Mouse (Mus musculus) CD4-positive helper T cell, adult 2 months (primary cell): ENCODE data around the gene 1110004F10Rik.
"Not testable (repeated sequence)": the region's sequence is repeated elsewhere in the genome, so short reads cannot be mapped to it uniquely, and the experiment has no call there.

Experiments
- DNase-seq: peaks from one replicate; pipeline ENCODE4 v3.0.0-alpha.2; 2012; ENCODE audit warnings: low read depth, missing footprints, low spot score

Gene 1110004F10Rik

GRCm38 (mm10) chr7:116039196-116039537 lies at the start of gene 1110004F10Rik:
TSS of gene 1110004F10Rik (plus strand) at chr7:116039397.
- DNase-seq: no peak

- DNase-seq: no peak
Measured at GRCm38 (mm10) chr7:116002726-116003125, 36.5 kb upstream of the 1110004F10Rik start.

- DNase-seq: no peak
Measured at GRCm38 (mm10) chr7:116029991-116030390, 9.2 kb upstream of the 1110004F10Rik start.

- no peak for DNase-seq
Measured at GRCm38 (mm10) chr7:116030597-116031387, 8.4 kb upstream of the 1110004F10Rik start.

GRCm38 (mm10) chr7:116031388-116031717 lies 7.8 kb upstream of the 1110004F10Rik start:
- no peak for DNase-seq

- peak; percentile 27 for DNase-seq
Measured at GRCm38 (mm10) chr7:116031718-116032595, 7.2 kb upstream of the 1110004F10Rik start.

GRCm38 (mm10) chr7:116032596-116033307 lies 6.4 kb upstream of the 1110004F10Rik start:
- peak; percentile 61 for DNase-seq

- DNase-seq: no peak
Measured at GRCm38 (mm10) chr7:116033371-116034241, 5.6 kb upstream of the 1110004F10Rik start.

- DNase-seq: no peak
Measured at GRCm38 (mm10) chr7:116034282-116034758, 4.9 kb upstream of the 1110004F10Rik start.

- no peak for DNase-seq
Measured at GRCm38 (mm10) chr7:116035504-116035903, 3.7 kb upstream of the 1110004F10Rik start.

GRCm38 (mm10) chr7:116036591-116037555 lies 2.3 kb upstream of the 1110004F10Rik start:
- no peak for DNase-seq

- DNase-seq: no peak
Measured at GRCm38 (mm10) chr7:116038024-116038423, 1.2 kb upstream of the 1110004F10Rik start.

GRCm38 (mm10) chr7:116038511-116038910 lies 686 bp upstream of the 1110004F10Rik start, which contains the start of gene Sox6:
TSS of gene Sox6 (minus strand) at chr7:116038796.
- no peak for DNase-seq

- DNase-seq: peak; percentile 56
Measured at GRCm38 (mm10) chr7:116039538-116040466, 605 bp downstream of the 1110004F10Rik start.

- no peak for DNase-seq
Measured at GRCm38 (mm10) chr7:116040470-116041019, 1.3 kb downstream of the 1110004F10Rik start.

- no peak for DNase-seq
Measured at GRCm38 (mm10) chr7:116060739-116061138, 21.5 kb downstream of the 1110004F10Rik start.

- not testable (repeated sequence) for DNase-seq
Measured at GRCm38 (mm10) chr7:116084366-116084765, 45.2 kb downstream of the 1110004F10Rik start, which contains the start of gene Gm4353. TSS of gene Gm4353 (minus strand) at chr7:116084635.
